Mouse (Mus musculus): ENCODE results near the gene Thumpd1.

DNA sequence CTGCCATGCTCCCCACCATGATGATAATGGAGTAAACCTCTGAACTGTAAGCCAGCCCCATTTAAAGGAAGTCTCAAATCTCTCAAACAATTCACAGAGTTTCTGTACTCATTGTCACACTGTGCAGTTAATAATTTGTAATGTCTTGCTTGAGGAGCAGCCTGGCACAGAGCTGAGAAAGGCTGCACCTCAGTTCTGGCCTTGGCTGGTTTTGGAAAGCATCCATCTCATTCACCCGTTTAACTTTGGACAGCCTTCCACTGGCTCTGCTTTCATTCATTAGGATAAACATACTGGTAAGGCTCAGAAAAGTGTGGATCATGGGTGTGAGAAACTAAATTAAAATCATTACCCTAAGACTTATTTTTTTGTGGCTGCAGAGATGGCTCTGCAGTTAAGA, 25.3 kb upstream of the Thumpd1 start:
- TF ChIP-seq POLR2A (IDR thresholded peaks at IDR 0.05; ENCODE audit: insufficient read depth, low read depth, low read length) (no peak), CTCF (IDR thresholded peaks at IDR 0.05) (no peak), EP300 (IDR thresholded peaks at IDR 0.05; ENCODE audit: insufficient read depth, low read depth, low read length) (no peak)

Measured in heart, adult 2 months (tissue).